Comparison of ENCODE assay signal across 1 mouse cellular context in the genomic region with DNA sequence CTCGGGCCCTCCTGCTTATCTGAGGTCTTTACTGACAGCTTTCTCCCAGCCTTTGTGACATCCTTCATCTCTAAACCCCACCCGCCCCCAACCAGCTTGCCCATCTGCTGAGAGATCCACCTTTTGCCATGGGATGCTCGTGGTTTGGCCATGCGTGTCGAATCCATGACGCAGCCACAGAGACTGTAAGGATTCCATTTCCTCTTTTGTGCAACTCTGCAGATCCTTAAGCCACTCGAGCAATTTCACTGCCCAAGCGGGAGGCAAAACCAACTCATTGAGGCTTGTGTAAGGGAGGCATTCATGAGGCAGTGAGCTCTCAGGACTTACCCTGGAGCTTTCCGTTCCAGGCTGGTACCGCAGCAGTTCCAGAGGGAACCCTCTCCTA.
TF ChIP-seq lines count a peak whose summit lies in the region.

No protein-coding gene starts in this region.

TF ChIP-seq in CH12.LX, 34 proteins besides CTCF, POLR2A, EP300 and RAD21 (continued from another document):
- TF ChIP-seq TCF12 (IDR thresholded peaks at IDR 0.05; ENCODE audit: low read depth, low read length) (no peak), NELFE (IDR thresholded peaks at IDR 0.05; ENCODE audit: low read depth, low read length) (no peak), MAX (IDR thresholded peaks at IDR 0.05; ENCODE audit: low read length) (no peak)
